Mouse (Mus musculus): ENCODE results near the gene Oprd1.

Oprd1 gene

DNA sequence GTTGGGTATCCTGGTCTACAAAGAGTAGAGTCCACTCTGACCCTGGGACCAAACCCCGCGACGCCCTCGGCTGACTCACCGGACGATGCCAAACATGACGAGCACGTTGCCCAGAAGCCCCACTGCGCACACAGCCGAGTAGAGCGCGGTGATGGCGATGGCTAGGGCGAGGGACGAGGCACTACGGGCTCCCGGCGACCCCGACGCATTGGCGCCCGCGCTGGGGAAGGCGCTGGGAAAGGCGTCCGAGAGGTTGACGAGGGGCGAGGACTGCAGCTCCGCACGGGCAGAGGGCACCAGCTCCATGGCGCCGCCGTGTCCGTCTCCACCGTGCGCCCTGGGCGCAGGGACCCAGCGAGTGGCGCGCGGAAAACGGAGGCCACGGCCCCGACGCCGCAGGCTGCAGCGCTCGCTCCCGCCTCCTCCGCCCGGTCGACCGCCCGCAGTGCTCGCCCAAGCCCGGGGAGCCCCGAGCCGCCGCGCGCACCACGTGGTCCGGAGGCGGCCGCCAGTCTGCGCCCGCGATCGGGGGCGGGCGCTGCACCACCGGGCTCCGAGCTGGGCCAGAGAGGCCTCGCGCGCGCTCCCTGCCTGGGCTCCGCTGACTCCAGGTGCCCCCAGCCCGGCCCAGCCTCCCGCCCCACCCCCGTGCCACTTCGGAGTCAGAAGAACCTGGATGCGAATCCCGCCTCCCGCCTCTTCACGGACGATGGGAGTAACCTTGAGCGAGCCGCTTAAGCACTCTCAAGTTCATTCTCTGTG, at the start of gene Oprd1:
Gene Oprd1 (minus strand): TSS at position 407 of the 762 bp plus-strand sequence.
- DNase-seq (ENCODE audit: low read depth, low spot score): no peak

DNA sequence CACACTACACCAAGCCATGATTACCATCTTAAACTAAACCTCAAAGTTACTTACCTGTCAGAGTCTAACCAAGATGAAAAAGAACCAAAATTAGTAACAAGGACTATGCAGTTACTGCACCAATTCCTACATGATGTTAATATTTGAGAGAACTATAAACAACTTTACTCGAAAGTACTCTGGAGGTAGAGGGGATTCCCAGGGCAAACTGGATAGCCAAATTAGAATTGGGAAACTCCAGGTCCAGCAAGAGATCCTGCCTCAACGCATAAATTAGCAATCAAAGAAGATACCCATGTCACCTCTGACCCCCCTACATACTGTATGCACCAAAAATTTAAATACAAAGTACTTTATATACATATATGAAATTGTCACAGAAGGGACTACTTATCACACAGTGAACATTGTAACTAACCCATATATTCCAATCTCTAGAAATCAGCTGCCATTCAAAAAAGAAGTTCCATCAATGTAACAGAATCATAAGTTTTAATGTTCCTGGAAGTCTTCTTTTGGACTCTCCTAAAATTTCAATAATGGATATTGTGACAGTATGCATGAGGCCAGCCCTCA, 43.6 kb upstream of the Oprd1 start:
- no peak for DNase-seq (ENCODE audit: low read depth, low spot score)

DNA sequence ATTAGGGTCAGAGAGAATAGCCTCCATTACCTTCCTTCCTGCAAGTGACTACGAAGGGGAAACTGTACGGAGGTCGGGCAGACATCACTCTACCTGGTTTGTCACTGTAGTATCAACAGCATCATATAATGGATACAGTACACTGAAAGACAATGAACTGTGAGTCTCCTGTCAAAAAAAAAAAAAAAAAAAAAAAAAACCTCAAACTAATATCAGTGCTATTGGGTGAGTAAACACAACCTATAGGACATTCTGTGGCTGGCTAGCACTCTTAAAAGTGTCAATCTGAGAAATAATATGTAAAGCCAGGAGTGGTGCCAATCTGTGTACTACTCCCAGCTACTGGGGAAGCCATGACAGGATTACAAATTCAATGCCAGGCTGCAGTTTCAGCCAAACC, 38.9 kb upstream of the Oprd1 start:
- DNase-seq (ENCODE audit: low read depth, low spot score): no peak

DNA sequence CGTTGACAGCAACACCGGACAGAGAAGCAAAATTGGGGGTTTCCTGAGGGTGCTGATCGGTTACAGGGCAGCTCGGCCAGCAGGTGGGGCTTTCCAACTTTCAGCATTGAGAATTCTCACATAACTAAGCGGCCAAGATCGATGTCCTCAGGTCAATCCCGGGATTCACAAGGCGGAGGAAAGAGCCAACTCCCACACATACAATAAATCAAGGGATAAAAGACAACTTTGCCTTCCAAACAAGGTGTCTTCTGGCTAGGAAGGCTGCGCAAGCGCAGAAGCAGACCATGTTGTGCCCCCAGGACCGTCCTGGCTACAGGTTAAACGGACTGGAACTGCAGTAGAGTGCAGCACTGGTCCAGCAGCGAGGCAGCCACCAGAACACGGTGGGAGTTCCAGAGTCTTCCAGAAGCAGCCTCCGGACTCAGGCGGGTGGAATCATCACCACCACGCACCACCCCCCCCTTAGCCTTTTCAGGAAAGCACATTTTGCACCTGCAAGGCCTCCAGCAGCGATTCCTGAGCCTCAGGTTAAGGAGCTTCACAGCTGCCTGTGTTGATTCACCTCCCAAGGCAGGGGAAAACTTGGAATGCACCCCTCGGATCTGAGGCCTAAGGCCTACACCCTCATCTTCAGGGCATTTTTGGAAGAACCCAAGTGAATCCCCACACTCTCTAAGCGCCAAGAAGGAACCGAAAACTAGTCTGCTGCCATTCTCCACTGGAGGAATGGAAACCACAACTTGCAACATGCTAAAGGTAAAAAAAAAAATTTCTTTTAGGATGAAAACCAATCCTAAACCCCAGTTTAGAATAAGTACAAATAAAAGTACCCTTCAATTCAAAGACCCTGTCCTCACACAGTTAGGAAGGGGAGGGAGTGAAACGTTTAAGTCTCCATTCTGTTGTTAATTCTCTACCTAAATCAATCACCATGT, 37.7 kb upstream of the Oprd1 start:
- peak; percentile 39 for DNase-seq (ENCODE audit: low read depth, low spot score)

DNA sequence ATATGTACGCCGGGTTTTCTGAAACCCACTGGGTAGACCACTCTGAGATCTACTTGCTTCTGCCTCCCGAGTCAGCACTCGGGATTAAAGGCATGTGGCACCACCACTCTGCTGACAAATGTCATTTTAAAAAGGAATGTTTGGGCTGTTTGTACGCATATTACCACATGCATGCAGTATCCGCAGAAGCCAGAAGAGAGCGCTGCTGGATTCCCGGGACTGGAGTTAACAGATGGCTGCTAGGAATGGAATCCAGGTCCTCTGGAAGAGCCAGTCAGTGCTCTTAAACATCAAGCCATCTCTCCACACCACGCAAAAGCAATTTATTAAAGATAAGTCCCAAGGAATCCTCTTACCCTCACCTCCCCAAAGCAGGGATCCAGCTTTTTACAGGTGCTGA, 36.4 kb upstream of the Oprd1 start:
- DNase-seq (ENCODE audit: low read depth, low spot score): peak; percentile 53

DNA sequence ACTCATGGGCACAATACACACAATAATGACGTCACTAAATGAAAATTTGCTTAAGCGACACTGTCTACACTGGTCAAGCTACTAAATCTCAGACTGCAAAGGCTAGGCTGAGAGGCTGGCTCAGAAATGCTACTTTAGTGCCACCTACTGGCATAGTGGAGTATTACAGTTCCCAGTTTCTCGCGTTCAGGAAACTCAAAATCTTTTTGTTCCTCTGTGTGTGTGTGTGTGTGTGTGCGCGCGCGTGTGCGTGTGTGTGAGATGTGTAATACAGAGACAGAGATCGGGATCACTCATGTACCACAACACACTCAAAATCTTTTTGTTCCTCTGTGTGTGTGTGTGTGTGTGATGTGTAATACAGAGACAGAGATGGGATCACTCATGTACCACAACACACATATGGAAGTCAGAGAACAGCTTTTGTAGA, 34.4 kb upstream of the Oprd1 start:
- peak; percentile 81 for DNase-seq (ENCODE audit: low read depth, low spot score)

DNA sequence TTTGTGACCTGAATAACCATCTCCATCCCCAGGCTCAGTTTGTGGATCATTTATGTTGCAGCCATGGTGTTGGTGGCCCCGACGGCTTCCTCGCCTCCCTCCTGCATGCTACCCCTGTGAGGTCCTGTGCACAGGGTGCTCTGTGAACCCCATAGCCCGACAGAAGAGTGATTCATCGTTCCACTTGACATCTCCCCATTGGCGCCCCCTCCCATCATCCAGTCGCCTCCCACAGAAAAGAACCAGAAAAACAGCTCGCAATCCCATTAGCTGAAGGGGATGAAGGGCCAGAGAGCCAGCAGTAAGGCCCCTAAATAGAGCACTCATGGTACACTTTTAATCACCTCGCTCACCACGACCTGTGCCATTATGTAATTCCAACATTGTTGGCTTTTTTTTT, 32.2 kb upstream of the Oprd1 start:
- DNase-seq (ENCODE audit: low read depth, low spot score): no peak

DNA sequence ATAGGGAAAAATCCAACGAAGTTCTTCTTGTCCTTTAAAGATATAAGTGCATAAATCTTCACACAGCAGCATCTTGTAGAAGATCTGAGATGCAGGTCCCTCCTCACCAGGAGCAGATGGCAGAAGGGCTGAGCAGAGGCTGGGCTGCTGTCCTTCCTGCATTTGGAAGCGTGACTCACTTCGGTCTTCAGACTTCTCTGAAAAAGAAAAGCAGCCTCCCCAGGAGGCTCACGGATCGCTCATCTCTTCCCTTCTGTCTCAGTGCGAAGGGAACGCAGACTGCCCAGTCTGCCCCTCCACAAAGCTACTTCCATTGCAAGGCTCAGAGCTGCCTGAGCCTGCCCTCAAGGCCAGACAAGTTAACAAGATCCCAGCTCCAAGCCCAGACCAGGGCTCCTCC, 26.6 kb upstream of the Oprd1 start:
- DNase-seq (ENCODE audit: low read depth, low spot score): no peak

DNA sequence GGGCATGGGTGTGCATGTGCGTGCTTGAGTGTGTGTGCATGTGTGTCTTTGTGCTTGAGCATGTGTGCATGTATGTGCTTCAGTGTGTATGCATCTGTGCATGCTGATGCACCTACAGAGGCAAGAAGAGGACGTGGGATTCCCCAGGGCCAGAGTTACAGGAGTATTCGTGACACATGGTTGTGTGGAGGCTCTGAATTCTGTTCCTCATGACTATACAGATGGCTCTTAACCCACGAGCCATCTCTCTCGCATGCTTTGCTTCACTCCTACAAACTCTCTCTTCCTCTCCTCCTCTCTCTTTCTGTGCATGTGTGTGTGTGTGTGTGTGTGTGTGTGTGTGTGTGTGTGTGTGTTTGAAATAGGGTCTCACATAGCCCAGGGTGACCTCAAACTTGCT, 25.5 kb upstream of the Oprd1 start:
- no peak for DNase-seq (ENCODE audit: low read depth, low spot score)

DNA sequence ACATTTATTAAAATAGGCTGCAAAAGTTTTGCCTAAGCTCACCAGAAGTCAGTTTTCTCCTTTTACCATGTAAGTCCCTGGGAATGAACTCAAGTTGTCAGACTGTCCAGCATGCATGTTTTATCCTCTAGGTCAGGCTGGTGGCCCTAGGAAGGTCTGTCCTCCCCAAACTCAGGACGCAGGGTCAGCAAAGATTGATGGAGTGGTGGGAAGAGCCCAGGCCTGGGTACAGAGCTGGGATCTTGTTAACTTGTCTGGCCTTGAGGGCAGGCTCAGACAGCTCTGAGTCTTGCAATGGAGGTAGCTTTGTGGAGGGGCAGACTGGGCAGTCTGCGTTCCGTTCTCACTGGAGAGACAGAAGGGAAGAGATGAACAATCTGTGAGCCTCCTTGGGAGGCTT, 25.0 kb upstream of the Oprd1 start:
- no peak for DNase-seq (ENCODE audit: low read depth, low spot score)

DNA sequence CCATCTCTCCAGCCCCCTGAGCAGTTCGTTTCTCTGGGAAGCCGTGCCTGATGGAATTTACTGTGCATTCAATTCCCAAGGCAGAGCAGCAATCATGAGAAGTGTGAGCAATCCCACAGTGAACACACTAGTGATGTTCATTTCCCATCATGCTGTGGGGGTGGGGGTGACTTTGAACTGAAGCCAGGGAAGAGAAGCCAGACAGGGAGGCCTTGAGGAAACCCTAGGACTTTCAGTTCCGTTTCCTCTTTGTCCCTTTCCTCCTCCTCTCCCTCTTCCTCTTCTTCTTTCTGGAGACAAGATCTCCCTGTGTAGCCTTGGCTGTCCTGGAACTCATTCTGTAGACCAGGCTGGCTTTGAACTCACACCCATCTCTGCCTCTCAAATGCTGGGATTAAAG, 23.1 kb upstream of the Oprd1 start:
- DNase-seq (ENCODE audit: low read depth, low spot score): no peak

DNA sequence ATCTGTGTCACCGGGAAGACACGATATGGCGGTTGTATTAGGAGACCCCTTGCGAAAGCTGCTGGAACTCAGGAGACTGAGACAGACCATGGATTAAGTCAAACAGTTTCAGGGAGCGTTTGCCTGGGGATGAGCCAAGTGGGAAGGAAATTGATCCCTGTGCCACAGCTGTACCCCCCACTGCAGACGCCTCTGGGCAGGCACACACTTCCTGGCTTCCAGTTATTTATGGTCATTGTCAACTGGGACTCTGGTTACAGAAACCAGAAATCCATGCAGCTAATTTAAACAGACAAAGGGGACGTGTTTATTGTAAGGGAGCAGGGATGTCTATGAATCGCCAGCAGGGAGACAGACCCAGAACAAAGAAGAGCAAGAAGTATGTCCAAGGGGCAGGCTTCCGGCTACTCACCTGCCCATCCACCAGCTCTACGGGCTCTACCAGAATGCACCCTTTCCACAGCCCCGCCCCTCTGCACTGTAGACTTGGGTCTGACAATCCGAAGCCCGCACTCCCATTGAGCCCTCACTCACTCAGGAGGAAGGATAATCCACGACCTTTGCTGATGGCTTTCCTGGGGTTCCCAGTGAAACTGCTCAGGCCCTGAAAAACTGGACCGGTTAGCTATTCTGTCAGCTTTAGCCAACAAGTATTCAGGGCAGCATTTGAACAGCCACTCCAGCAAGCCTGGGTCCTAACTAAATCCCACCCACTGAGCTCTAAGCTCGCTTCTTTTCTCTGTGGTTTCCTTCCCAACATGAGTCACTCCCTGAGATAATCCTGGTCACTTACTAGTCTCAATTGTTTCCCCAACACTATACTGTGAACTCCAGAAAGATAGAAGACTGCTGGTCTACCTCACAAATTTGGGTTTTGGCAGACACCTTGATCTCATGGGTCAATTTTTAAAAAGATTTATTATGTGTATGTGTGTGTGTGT, 22.3 kb upstream of the Oprd1 start:
- no peak for DNase-seq (ENCODE audit: low read depth, low spot score)

DNA sequence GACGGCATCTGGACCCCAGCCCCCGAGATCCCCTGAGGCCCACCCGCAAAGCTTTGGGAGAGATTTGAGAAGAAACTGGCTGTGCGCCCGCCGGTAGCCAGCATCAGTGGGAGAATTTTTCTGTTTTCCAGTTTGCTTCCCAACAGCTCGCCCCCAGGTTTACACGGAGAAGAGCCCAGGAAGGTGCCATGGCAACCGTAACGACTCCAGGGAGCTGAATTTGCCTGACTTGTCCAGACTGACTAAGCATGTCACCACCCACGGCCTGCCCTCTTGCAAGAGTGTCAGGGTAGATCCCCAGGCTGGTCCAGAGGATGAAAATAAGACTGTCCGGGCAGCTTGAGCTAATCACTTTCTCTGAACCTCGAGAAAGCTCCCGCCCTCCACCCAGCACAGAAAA, 21.4 kb upstream of the Oprd1 start:
- no peak for DNase-seq (ENCODE audit: low read depth, low spot score)

DNA sequence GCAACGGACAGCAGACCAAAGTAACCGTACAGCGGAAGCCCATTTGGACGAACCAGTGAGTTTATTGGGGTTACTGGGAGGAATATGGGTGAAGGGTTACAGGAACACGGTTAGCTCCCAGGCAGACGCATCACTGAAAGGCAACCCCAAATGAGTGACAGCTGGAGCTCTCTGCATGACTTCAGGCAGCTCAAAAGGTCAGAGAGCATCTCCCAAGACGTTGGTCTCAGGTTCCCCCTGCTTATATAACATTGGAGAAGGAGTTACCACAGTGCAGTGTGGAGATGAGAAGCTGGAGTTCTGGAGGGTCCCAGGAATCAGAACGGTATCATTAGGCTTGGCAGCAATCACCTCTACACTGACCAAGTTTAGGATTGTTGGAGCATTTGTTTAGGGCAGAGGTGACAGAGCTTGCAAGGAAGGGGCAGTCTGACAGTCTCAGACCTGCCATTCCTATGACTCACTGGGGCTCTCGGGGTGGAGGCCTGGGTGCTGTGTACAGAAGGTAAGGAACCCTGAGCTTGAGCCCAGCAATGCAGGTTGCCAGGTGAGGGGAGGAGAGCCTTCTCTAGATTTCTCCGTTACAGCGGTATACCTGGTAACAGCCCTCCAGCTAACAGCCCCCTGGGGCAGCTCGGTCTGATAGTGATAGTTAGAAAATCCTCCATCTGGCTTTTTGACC, 12.8 kb upstream of the Oprd1 start:
- no peak for DNase-seq (ENCODE audit: low read depth, low spot score)

DNA sequence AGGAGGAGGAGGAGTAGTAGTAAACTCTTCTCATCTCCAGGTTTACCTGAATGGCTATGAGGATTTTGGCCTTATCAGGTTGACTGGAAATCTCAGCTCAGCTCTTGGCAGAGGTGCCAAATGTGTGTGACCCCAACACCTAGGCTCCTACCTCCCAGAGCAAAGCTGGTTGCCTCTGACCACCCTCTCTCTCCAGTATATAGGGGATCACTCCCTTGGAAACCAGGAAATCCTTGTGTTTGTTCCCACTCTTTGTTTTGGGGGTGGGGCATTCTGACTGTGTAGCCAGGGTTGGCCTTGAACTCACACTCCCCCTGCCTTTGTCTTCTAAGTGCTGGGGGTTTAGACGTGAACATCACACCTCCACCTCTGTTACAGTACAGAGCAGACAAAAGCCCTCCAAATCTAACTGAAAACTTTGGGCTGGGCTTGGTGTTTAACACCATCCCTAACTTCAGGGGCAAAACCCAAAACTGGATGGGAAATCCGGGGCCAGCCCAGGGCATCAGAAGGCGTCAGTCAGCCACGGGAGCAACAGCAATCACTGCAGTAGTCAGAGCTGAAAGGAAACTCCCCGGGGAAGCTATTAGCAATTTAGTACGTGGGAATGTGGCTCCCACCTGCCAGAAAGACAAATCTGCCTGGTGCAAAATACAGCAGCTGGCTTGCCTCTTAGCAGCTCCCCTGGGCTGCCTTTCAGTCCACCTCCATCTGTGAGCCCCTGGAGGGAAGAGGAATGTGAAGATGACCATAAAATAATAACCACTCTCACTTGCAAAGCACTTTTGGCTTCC, 10.8 kb upstream of the Oprd1 start:
- peak; percentile 76 for DNase-seq (ENCODE audit: low read depth, low spot score)

DNA sequence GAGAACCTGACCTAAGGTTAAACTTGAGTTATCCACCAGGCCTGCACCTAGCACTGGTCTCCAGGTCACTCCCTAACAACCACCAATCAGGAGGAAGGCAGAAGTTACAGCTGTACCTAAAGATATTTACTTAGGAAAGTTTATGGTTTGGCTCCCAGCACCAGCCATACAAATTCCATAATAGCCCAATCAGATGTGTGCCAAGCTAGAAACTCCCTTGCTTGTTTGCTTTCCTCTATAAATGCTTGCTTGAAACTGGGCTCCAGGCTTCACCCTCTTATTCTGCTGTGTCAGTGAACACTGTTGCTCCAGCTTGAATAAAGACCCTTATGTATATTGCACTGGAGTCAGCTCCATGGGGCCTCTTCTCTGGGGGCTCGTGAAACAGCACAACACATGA, 7.4 kb upstream of the Oprd1 start:
- DNase-seq (ENCODE audit: low read depth, low spot score): no peak

DNA sequence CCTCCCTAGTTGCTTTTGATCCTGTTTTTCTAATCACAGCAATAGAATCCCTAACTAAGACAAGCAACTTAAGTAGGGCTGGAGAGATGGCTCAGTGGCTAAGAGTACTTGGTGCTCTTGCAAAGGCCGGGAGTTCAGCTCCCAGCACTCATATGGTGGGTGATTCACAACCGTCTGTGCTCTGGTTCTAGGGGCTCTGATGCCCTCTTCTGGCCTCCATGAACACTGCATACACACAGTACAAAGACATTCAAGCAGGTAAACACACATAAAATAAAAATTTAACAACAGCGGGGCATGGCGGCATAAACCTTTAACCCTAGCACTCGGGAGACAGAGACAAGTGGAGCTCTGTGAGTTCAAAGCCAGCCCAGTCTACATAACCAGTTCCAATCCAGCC, 1.9 kb upstream of the Oprd1 start:
- DNase-seq (ENCODE audit: low read depth, low spot score): no peak

DNA sequence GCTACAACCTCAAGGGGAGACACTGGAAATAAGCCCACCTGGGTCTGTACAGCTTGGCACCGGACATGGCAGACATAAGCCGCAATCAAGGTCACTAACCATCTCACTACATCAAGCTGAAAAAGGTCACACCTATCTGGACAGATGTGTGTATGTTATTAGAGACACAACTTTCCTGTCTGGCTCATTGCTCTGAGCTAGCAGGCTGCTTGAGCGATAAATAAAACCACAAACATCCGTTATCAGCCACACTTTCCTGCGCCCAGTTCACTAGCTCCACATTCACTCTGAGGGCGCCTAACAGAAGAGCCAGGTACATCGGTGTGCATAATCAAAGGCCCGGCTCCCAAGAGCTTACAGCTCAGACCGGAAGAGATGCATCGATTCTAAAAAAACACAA, 806 bp upstream of the Oprd1 start:
- DNase-seq (ENCODE audit: low read depth, low spot score): no peak

DNA sequence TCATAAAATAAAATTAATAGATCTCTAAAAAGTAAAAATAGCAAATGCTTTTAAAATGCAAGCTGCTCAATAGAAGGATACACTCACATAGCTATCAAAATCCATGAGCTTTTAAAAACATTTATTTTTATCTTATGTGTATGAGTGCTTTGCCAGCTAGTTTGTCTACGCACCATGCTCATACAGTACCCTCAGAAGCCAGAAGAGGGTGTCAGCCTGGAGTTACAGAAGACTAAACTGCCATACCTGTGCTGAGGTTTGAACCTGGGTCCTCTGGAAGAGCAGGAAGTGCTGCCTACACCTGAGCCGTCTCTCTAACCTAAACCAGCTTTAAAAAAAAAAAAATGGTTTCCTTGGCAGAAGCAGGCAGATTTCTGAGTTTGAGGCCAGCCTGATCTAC, 5.6 kb downstream of the Oprd1 start:
- no peak for DNase-seq (ENCODE audit: low read depth, low spot score)

DNA sequence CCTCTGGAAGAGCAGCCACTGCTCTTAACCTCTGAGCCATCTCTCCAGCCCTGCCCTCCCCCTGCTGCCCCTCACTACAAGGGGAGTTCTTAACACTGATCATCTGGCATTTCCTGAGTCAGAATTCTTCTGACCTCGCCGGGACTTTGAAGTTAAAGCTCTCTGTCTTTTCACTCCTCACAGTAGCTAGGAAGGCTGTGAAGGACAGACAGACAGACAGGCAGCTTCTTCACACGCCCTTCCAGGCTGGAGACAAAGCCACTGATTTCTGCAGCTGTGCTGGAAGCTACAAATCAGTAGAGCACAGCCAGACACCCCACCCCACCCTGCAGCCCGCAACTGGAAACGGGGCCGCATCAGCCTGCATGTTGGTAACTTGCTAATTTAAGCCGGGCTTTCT, 7.3 kb downstream of the Oprd1 start:
- no peak for DNase-seq (ENCODE audit: low read depth, low spot score)
